Mouse (Mus musculus) heart, postnatal 14 days (tissue): ENCODE measurements around the gene Slc12a6. TPM values are rescaled to one million over a fixed set of nuclear protein-coding genes. Genes with fewer than 3 reads are reported as not detected.

Experiments used
- DNase-seq, 2 experiments: peaks; one replicate each; pipeline ENCODE4 v3.0.0; 2021 to 2022
- intact Hi-C: fragments of 180-260 bp; cut with DNase I; formaldehyde crosslinking; loops from one replicate; pipeline ENCODE4 v1.15.1; 2025
- total RNA-seq, 2 experiments: library from RNA; stranded (reverse); gene quantifications; 2 replicates each; pipeline ENCODE4 v1.2.3; 2021

Slc12a6 gene
- total RNA-seq, 2 experiments from 2014 or later: 40.7 to 42.8 TPM

DNA sequence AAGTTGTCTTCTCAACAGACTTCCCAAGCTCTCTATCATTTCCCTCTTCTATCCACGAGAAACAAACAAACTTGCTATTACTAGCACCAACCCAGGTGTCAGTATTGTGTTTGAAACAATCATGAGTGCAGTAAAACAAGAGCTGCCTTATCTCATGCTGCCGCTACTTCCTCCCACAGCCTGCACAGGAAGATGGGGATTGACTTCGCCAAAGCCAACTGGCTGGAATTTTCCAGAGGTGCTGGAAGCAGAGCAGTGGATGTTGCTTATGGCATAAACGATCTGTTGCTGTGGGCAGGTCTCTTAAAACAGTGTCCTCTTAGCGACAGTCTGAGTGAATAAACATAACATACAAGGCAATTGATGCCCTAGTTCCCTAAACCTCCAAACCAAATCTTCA, 109.0 kb downstream of the Slc12a6 start:
- intact Hi-C loops: loop anchor here (10.0 kb wide), 1 partner anchor 390 kb away; no protein-coding TSS in a partner anchor
- DNase-seq: peak in 1 of 2 experiments; percentile 21

DNA sequence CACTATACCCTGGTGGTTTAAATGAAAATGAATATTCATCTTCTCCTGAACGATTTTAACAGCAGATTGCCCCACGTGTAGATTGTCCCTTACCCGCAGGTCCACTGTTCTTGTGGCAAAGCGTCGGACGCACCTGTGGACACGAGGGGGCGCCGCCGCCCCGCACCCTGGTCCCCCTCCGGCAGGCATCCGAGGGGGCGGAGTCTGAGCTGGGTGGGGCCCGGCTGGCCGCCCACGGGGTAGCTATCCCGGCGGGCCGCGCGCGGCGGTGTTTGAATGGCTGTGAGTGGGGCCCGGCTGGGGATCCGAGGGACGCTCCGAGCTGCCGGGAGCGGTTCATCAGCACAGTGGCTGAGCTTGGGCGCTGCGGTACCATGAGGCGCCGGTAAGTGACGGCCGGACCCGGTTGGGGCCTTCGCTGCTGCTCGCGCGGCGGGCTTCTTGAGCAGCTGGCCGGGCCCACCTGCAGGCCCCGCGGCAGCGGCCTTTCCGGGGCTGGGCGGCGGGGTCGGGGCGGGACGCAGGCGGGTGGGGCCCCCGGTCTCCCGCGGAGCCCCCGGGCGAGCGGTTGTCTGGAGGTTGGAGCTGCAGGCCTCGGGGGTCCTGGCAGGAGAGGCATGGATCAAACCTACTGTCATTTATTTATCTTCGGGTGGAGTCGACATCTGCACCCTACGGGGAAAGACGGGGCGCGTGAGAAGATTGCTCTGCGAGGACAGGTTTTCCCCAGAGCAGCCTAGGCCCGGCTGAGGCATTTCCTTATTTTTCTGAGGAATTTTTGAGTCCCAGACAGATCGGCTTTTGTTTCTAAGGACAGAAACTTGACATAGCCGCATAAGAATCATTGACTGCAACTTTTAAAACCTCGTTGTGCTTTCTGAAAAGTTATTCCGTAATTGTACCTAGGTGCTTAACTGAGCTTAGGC, 113.6 kb downstream of the Slc12a6 start, which contains the start of gene Katnbl1:
Gene Katnbl1 (plus strand): TSS at position 239 of the 926 bp plus-strand sequence.
- intact Hi-C loops: loop anchor here (2.0 to 10.0 kb wide), 3 partner anchors 76 to 386 kb away; partner anchors contain the start of genes Chrm5 and Emc7
- DNase-seq: peak; percentile 98

- intact Hi-C loops: no loop called here
- DNase-seq: no peak
These were observed 114.5 kb downstream of the Slc12a6 start for GRCm38 (mm10) chr2:112380131-112380530.

GRCm38 (mm10) chr2:112381219-112381618, 115.6 kb downstream of the Slc12a6 start:
- intact Hi-C loops: no loop called here

GRCm38 (mm10) chr2:112390843-112391242, 125.2 kb downstream of the Slc12a6 start:
- intact Hi-C loops: no loop called here
- no peak for DNase-seq

More at GRCm38 (mm10) chr2:112381219-112381618, 115.6 kb downstream of the Slc12a6 start:
- no peak for DNase-seq

DNA sequence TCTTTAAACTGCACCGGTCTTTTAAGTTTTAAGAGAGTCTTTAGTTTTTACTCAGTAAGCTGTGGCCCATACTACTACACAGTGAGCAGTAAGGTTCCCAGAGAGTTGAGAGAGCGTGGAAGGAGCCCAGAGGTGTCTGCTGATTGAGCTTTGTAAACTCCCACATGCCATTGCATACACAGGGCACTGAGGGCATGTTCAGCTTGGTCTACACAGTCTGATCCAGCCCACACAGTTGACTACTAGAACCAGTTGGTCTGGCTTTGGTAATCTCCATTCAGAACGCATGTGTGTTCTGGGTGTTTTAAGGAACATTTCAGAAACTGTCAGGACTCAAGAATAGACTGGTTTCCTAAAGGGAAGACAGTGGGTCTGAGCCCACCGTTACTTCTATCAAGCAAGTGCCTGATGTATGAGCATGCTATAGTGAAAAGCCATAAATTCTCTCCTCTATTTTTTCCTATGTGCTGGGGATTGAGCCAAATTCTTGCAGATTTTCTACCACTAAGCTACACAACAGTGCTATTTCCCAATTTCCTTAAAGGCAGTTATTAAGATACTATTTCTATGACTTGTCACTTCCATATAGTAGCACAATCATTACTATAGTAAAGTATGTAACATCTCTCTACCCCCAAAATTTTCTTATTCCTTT, 125.8 kb downstream of the Slc12a6 start:
- intact Hi-C loops: no loop called here

GRCm38 (mm10) chr2:112392689-112393088, 127.1 kb downstream of the Slc12a6 start:
- no peak for DNase-seq
- intact Hi-C loops: no loop called here

More for the DNA sequence above, 125.8 kb downstream of the Slc12a6 start:
- no peak for DNase-seq

DNA sequence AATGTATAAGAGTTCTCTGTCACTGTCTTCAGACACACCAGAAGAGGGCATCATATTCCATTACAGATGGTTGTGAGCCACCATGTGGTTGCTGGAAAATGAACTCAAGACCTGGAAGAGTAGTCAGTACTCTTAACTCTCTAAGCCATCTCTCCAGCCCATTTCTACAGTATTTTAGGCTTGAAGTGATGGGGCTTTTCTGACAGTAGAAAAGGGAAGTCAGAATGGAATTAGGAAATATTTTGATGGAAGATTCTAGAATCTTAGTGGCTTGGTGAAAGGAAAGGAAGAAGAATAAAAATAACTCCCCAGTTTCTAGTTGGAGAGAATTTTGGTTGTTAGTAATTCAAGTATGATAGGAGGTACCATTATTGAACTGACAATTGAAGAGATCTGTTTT, 128.3 kb downstream of the Slc12a6 start:
- intact Hi-C loops: no loop called here

GRCm38 (mm10) chr2:112396649-112397048, 131.0 kb downstream of the Slc12a6 start:
- intact Hi-C loops: no loop called here
- DNase-seq: no peak

More for the DNA sequence above, 128.3 kb downstream of the Slc12a6 start:
- no peak for DNase-seq

- intact Hi-C loops: no loop called here
These were observed 141.4 kb downstream of the Slc12a6 start for GRCm38 (mm10) chr2:112407030-112407429.

More at GRCm38 (mm10) chr2:112407030-112407429, 141.4 kb downstream of the Slc12a6 start:
- DNase-seq: no peak

Other genes starting within 250 kb of the Slc12a6 start
- gene Olfr1311, start 241.4 kb upstream of the Slc12a6 start, total RNA-seq: not detected
- not detected for gene Olfr1312, start 215.6 kb upstream of the Slc12a6 start, total RNA-seq
- gene Olfr1313, start 188.0 kb upstream of the Slc12a6 start, total RNA-seq: not detected
- gene Olfr1314, start 169.0 kb upstream of the Slc12a6 start, total RNA-seq: not detected
- not detected for gene Olfr1315-ps1, start 150.4 kb upstream of the Slc12a6 start, total RNA-seq
- gene Olfr1316, start 130.8 kb upstream of the Slc12a6 start, total RNA-seq: not detected
- not detected for gene Olfr1317, start 125.5 kb upstream of the Slc12a6 start, total RNA-seq
- not detected for gene Olfr1318, start 111.6 kb upstream of the Slc12a6 start, total RNA-seq
- gene Lpcat4, start 26.4 kb upstream of the Slc12a6 start, total RNA-seq: 1 to 10 TPM; 4.3 to 4.4 TPM
- gene Nutm1, start 6.5 kb upstream of the Slc12a6 start, total RNA-seq: not detected
- gene Nop10, start 3.9 kb upstream of the Slc12a6 start, total RNA-seq: 10 to 100 TPM; 57.1 to 64.2 TPM
- gene Gm21985, start 489 bp downstream of the Slc12a6 start, total RNA-seq: under 1 TPM in 1 of 2 experiments, not detected in 1; 0.51 TPM
- gene Emc4, start 102.2 kb downstream of the Slc12a6 start, total RNA-seq: 10 to 100 TPM; 61.2 to 67.8 TPM
- 1 to 10 TPM; 7.3 to 7.6 TPM for gene Katnbl1, start 113.4 kb downstream of the Slc12a6 start, total RNA-seq
- 10 to 100 TPM; 15.2 to 15.5 TPM for gene Emc7, start 189.2 kb downstream of the Slc12a6 start, total RNA-seq
- not detected for gene Chrm5, start 214.9 kb downstream of the Slc12a6 start, total RNA-seq
- gene Aven, start 227.1 kb downstream of the Slc12a6 start, total RNA-seq: 10 to 100 TPM; 16.9 to 17.1 TPM